Mouse (Mus musculus) spleen, adult 18-20 months (tissue): ENCODE results near the gene Dcun1d4.
"Not testable (repeated sequence)": the region's sequence is repeated elsewhere in the genome, so short reads cannot be mapped to it uniquely, and the experiment has no call there.

Experiments
- DNase-seq, 2 experiments: peaks; one replicate each; pipeline ENCODE4 v3.0.0; 2022; ENCODE audit warnings: mixed read lengths in 2 of 2

Gene Dcun1d4

DNA sequence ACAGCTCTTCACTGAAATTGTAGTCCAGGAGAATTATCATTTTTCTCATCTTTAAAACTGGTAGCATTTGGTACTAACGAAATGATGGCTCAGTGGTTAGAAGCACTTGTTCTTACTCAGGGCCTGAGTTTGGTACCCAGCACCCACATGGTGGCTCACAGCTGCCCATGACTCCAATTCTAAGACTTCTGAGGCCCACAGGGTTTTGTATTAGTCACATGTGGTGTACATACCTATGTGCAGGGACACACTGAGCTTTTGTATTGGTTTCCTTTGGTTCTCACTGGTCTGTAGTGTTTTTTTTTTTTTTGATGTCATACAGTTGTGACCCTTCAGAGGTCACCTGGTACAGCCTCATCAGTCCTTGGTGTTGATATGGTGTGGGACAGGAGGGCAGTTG, 68.0 kb downstream of the Dcun1d4 start:
- no peak for DNase-seq

DNA sequence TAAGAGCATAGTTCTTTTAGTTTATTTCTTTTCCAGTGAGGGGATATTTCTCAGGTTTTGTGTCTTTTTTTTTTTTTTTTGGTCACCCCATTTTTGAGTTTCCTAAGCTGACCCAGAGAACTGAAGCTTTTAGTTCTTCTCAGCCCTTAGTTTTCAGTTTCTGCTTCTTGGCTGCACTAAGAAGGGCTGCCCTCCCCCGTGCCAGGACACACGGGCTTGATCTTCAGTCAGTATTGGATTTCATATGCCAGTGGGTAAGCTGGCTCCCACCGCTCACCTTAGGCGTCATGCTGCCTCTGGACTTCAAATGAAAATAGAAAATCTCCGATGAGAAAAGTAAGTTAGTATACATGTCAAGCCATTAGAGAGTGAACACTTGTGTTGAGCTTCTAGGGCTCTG, 71.0 kb downstream of the Dcun1d4 start:
- DNase-seq = no peak

DNA sequence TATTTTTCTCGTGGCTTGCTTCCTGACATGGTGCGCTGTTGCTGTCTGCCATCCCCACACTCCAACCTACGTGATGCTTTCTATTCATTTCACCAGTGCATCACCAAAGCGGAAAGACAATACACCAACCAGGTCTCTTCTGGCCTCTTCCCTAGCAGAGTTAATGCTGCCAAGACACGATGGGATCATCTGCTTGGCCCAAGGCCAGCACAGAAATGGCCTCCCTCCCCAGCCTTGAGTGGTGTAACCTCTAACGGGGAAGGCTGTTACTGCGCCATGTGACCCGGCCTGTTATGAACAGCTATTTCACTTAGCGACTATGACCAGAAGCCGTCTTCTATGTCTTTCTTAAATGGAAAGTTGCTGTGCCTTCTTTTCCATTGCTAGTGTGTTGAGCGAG, 73.1 kb downstream of the Dcun1d4 start:
- DNase-seq = no peak

DNA sequence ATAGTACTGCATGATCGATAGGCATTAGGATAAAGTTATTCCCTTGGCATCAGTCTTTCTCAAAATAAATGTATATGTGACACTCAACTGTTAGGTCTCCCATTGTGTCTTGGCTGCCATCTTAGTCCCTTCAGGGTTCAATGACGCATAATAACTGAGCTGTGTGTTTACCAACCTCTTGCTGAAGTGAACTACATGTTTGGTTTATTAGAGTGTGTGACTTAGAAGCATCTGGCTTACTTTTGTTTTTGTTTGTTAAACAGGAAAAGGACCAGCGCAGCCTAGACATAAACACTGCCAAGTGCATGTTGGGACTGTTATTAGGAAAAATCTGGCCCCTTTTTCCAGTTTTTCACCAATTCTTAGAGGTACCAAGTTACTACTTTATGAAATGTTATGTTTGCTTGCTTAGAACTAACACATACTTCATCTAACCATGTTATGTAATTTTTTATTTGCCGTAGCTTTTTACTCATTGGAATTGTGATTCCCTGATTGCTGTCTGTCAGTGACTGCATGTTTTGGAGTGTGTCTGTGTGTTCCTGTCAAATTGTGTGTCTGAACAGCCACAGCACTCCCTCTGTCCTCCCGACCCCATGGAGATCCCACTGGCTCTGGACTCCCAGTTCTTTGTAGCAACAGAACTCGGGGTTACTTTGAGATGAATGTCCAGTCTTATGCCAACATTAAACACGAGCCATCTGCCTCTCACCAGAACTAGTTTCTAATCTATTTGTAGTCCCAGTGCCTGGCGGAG, 74.5 kb downstream of the Dcun1d4 start:
- no peak for DNase-seq

DNA sequence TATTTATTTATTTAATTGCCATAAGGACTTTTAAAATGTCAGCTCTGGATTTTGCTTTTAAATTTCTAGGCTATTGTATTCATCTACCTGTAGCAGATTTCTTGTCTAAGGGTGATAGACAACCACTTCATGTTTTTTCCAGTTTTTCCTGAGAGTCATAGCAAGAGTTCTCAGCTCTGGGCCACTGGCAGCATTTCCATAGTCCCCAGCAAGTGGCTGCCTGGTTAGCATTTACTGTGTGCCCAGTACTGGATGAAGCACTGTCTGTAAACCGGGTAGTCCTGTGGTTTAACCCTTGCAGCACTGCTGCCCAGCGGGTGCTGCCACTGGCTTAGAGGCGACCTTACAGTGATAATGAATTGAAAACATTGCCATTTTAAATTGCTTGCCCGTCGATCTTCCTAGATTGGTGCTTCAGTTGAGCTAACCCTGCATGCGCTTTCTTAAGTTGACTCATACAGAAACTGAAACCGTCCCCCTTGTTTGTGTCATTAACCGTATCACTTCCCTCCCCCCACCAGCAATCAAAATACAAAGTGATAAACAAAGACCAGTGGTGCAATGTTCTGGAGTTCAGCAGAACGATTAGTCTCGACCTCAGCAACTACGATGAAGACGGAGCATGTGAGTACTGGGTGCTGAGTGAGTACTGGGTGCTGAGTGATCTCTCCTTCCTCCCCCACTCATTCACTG, 76.1 kb downstream of the Dcun1d4 start:
- no peak for DNase-seq

DNA sequence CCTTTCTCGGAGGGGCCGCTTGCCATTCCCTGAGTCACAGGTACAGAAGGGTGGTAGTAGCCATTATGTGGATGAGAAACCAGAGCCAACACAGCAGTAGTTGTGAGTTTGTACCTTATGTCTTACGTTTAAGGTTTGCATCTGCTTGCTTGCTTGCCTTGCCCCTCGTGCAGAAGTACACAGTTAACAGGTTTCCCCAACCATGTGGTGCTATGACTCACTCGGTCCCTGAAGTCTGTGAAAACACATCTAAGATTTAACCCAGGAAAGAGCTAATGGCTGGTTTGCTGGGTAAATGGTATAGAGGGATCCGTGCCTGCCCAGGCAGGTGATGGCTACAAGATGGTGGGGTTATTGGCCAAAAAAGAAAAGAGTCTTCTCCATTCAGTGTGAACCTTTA, 78.0 kb downstream of the Dcun1d4 start:
- no peak for DNase-seq

DNA sequence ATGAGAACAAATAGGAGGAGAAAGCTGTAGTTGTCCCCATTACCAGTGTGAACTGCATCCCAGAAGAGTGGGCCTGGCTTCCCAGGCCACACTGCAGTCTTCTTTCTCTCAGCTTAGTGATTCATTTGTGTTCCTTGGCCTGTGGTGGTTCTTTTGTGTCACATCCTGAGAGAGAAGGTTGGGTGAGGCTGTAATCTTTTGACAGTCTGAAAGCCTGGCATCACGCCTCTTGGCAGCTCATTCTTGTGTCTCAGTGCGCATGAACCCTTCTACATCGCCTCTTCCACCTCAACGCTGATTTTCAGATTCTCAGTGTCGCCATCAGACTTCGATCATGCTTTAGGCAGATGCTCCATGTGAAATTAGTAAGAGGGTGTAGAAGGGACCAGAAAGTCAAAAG, 83.2 kb downstream of the Dcun1d4 start:
- no peak for DNase-seq

DNA sequence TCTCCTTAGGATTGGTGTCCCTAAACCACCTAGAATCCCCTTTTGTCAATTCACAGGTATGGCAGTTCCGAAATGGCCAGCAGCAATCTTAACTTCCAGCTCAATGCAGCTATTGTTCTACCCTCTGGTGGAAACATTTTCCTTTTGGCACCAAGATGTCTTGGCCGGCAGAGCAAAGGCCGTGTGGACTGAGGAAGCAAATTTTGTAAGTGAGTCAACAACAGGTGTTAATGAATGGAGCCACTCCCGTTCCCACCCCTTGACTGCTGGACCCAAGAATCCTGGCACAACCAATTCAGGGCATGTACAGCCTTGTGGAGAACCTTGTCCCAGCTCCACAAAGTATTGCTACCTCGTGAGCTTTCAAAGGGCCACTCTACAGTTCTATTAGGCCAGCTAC, 85.3 kb downstream of the Dcun1d4 start:
- no peak for DNase-seq

DNA sequence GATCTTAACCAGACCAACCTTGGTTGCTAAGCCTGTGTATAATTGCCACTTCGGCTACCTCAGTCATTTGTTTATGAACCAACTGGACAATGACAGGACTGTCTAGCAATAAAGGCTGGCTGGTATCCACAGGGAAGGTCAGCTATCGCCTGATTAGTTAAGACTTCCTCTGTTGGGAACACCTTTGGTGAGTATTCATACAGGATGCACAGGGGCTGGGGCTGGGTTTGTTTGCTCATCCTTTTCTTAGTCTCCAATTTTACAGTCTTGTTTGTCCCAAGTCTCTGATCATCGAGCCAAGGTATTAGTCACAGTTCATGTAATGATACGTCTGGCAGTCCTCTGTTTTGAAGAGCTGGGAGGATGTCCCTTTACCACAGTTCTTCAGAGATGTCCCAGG, 86.1 kb downstream of the Dcun1d4 start:
- no peak for DNase-seq

DNA sequence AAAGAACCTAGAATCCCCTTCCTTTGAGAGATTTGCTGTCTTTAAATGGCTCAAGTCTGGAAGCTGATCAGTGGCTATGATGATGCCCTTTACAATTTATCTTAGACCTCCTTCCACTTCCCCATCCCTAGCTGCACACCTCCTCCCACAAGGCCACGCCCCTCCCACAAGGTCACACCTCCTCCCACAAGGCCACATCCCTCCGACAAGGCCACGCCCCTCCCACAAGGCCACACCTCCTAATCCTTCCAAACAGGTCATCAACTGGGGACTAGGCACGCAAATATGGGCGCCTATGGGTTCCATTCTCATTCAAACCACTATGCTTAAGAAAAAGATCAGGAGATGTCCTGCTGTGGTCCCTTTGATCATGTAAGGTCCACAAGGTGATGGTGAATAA, 88.4 kb downstream of the Dcun1d4 start:
- no peak for DNase-seq

DNA sequence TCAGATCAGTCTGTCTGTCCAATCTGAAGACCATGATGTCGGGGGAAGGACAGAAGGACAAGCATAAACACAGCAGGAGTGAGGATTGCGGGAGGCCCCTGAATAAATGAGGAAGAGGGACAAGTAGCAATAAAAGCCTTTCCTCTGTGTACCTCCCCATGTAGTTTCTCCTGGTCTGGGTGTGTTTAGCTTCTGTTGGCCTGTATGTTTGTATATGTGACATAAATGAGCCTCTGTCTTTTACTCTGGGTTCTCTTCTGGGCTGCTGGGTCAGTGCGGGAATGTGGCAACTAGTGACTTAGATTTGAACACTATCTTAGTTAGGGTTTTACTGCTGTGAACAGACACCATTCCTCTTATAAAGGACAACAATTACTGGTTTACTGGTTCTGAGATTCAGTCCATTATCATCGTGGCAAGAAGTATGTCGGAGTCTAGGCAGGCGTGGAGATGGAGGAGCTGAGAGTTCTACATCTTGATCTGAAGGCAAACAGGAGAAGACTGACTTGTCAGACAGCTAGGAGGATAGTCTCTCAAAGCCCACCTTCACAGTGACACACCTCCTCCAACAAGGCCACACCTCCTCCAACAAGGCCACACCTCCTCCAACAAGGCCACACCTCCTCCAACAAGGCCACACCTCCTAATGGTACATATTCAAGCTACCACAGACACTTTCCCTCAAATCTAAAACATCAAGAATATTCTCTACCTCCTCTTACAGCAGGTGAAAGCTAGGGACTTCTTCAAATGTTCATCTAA, 90.8 kb downstream of the Dcun1d4 start:
- DNase-seq = no peak

DNA sequence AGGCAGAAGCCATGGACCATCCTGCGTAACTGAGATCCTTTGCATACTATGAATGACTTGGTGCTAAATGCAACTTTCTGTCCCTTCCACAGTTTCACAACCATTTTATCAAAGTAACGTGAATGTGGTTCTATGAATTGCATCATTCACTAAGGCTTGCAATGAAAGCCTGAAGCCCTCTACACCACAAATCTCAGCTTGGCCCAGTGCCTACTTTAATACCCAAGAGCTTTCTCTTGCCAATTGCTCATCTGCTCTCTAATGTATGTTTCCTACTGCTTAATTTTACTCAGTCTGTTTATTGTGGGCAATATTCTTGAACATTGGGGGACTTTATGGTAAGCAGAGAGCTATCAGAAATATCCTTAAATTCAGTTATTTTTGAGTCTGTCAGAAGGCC, 92.0 kb downstream of the Dcun1d4 start:
- no peak for DNase-seq

DNA sequence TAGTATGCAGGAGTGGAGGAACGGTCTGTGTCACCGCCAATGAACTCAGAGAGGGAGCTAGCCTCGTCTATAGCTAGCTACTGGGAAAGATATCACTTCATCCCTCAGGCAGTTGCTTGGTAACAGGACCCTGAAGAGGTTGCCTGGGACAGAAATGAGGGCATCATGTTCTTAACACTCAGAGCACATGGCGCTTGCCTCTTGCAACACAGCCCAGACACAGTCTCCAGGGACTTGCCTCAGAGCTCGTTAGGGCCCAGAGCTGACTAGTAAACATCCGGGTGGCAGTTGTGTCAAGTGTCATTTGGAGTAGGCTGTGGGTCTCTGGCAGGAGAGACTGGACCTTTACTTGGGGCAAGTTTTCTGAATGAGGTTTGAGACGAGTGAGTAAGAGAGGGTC, 93.0 kb downstream of the Dcun1d4 start:
- no peak for DNase-seq

DNA sequence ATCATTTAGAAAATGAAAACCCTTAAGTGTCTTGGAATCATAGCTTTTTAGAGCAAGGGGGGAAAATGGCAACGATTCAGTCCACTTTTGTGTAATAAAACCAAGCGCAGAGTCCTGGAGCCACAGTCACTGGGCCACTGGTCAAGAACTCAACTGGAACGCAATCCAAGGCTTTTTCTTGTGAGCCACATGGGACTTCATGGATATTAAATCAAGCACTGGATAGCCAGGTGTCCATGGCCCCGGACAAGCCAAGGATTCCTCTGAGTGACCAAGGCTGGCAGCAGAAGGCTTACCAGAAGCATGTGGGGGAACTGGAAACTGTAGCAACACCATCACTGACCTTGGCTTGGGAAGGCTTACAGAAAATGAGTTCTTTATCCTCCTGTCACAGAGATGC, 93.8 kb downstream of the Dcun1d4 start:
- no peak for DNase-seq

DNA sequence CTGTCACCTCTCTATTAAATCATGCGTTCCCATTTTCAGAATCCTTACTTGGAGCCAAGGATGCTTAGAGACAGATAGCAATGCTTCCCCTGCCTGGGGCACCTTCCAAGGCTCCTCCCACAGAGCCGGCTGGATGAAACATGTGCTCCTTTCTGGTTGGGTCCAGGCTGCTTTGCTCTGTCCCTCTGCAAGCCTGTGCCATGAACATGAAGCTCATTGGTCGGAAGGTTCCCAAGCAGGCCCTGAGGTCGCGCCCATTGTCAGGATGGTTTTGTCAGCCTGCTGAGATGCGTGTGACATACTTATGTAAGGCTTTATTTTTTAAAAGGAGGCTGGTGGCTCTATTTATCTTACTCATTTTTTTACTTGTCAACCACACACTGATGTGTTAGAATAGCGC, 95.9 kb downstream of the Dcun1d4 start:
- DNase-seq = no peak

DNA sequence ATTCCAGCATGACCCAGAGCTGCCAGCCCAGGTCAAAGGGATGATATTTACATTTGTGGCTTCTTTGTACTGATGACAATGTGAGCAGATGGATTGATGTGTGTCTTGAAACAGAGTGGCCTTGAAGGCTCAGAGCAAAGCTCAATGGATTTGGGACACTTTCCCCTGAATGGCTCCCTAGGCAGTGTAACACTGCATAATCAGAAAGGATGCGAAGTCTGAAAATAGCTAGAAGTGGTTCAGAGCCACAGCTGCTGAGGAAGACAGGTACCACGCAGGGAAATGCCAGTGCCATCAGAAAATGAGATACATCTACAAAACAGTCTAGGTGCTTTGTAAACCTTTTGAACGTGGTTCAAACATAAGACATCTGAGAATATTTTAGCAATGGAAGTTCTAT, 97.3 kb downstream of the Dcun1d4 start:
- no peak for DNase-seq

DNA sequence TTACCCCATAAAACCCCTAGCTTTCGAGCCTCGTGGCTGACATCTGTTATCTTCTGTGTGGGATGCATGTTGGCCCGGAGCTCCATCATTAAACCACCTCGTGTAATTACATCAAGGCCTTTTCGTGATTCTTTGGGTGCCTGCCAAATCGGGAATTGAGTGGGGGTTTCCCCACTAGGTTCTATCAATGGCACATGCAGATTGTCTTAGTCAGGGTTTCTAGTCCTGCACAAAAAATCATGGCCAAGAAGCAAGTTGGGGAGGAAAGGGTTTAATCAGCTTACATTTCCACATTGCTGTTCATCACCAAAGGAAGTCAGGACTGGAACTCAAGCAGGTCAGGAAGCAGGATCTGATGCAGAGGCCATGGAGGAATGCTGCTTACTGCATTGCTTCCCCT, 103.2 kb downstream of the Dcun1d4 start:
- DNase-seq = not testable (repeated sequence)

DNA sequence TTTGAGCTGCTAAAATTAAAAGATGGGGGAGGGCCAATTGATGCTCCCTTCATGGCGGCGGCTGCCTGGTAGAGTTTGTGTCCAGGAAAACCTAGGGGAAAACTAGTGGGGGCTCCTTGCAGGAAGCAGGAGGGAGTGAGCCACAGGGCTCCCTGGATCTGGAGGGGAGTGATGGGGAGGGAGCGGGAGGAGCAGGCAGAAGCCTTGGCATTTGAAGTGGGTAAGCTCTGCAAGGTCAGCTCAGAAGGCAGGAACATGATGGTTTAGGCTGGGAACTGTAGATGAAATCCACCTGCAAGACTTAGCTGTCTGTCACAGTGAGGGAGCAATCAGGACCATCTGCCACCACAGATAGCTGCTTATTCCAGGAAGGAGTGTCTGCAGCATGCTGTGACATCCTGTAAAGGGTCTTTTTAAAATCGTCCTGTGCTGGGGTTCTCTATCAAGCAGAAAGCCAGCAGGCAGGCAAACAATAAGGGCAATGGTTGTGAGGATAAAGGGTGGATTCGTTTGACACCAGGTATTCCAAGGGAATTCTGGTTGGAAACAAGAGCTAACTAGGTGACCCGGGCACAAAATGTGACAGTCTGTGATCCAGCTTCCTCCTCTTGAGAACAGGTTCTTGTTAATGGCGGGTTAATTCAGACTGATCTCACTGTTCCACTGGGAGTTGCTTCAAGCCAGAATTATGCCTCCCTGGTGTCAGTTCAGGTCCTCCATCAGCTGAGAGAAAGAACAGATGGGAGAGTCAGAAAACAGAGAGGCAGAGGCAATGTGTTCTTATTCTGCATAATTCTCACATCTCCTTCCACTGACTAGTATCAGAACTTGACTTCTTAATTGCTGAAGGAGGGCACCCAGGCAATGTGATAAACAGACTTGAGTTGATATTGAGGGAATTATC, 104.7 kb downstream of the Dcun1d4 start:
- DNase-seq = no peak

DNA sequence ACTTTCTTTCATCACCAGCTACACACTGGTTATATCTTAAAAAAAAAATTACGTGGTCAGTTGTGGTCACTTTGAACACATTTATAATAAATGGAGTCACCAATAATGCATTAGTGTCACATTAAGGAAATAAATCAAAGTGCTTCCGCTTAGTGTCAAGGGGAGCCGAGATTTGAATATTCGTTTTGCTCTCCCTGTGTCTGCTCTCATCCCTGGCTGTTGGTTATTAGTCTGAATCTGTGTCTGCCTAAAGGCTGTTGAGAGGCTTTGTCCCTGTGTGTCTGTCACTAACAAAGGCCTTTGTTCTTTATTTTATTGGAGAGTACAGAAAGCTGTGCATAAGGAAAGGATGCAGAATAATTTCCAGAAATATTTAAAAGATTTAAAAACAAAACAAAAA, 105.8 kb downstream of the Dcun1d4 start:
- no peak for DNase-seq

DNA sequence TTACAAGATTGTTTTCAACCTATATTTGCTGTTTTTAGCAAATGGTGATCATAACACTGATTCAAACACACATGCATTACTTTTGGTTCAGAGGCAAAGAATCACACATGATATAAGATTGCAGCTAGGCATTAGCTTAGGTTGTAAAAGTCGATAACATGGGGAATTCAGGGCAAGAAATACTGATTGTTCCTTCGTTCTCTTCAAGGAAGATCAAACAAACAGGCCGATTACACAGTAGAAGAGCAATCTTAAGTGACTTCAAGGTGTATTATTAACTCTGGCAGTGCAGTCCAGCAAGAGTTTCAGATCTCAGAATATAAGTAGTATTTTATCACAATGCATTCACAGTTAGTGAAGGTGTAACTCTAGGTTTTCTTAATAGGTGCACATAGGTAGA, 106.3 kb downstream of the Dcun1d4 start:
- DNase-seq = no peak

DNA sequence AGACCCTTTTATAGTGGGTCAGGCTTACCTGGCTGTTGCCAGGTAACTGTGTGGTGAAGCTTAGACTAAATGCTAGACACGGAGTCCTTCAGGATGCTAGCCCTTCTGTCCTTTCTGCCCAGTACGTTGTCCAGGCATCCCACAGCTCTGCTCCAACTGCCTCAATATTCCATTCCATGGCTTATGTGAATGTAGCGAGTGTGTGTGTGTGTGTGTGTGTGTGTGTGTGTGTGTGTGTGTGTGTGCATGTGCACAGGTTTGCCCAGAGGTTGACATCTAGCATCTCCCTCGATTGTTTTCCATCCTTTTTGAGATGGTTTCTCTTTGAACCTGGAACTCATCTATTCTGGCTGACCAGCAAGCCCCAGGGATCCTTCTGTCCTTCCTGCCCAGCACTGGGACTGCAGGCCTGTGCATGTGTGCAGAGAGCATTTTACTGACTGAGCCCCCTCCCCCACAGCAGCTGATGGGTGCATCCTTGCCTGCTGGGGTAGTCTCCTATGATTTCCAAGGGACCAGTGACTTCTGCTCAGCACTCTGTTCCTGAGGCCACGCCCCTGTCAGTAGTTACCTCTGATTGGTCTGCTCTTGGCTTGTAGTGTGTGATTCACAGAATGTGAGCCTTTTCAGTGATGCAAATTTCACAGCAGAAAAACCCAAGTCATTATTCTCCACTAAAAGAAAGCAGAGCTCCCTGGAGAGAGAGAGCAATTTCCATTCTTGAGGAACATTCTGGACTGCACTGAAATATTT, 118.3 kb downstream of the Dcun1d4 start:
- no peak for DNase-seq

DNA sequence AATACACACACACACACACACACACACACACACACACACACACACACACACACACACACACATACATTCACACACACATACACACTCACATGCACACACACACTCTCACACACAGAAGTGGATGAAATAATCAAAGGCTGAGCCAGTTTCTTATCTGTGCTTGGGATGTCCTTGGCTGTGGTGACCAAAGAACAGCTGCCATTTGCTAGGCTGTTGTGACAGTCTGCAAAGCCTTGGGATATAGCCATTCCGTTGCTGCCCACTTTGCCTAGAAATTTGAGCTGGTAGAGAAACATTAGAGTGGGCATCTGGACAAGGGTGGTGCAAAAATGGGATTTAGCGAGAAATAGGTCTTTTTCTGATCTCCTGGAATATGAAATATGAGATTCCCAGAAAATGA, 119.2 kb downstream of the Dcun1d4 start:
- DNase-seq = no peak
